Mouse (Mus musculus) lung, adult 18-20 months (tissue): Measurements from ENCODE around the gene Asxl1.
A peak's percentile ranks its signal among the peaks of the same experiment; 100 is the strongest.
"Not testable (repeated sequence)": the region's sequence is repeated elsewhere in the genome, so short reads cannot be mapped to it uniquely, and the experiment has no call there.

Experiments used
- DNase-seq, 2 experiments: peaks; one replicate each; pipeline ENCODE4 v3.0.0; 2022; ENCODE audit warnings: mixed read lengths in 2 of 2

Asxl1 gene

GRCm38 (mm10) chr2:153346221-153347182, 873 bp downstream of the Asxl1 start:
- peak; percentile 58 to 66 for DNase-seq

- DNase-seq = no peak
These were observed 1.7 kb downstream of the Asxl1 start for GRCm38 (mm10) chr2:153347183-153347781.

GRCm38 (mm10) chr2:153348100-153348831, 2.6 kb downstream of the Asxl1 start:
- DNase-seq = no peak

- DNase-seq = no peak
These were observed 5.0 kb downstream of the Asxl1 start for GRCm38 (mm10) chr2:153350552-153351181.

- no peak for DNase-seq
These were observed 9.0 kb downstream of the Asxl1 start for GRCm38 (mm10) chr2:153354648-153355047.

GRCm38 (mm10) chr2:153356784-153357183, 11.2 kb downstream of the Asxl1 start:
- DNase-seq = no peak

- DNase-seq = no peak
These were observed 15.6 kb downstream of the Asxl1 start for GRCm38 (mm10) chr2:153361101-153361710.

GRCm38 (mm10) chr2:153364531-153364930, 18.9 kb downstream of the Asxl1 start:
- DNase-seq = not testable (repeated sequence)

- DNase-seq = no peak
These were observed 25.2 kb downstream of the Asxl1 start for GRCm38 (mm10) chr2:153370871-153371270.

- DNase-seq = no peak
These were observed 29.8 kb downstream of the Asxl1 start for GRCm38 (mm10) chr2:153375380-153375779.

GRCm38 (mm10) chr2:153380479-153380878, 34.9 kb downstream of the Asxl1 start:
- DNase-seq = no peak

GRCm38 (mm10) chr2:153389831-153390230, 44.2 kb downstream of the Asxl1 start:
- DNase-seq = no peak

- no peak for DNase-seq
These were observed 47.4 kb downstream of the Asxl1 start for GRCm38 (mm10) chr2:153393045-153393444.

GRCm38 (mm10) chr2:153397790-153398515, 52.3 kb downstream of the Asxl1 start:
- no peak for DNase-seq

GRCm38 (mm10) chr2:153399166-153399565, 53.5 kb downstream of the Asxl1 start:
- no peak for DNase-seq

GRCm38 (mm10) chr2:153404062-153404461, 58.4 kb downstream of the Asxl1 start:
- no peak for DNase-seq

- DNase-seq = no peak
These were observed 59.3 kb downstream of the Asxl1 start for GRCm38 (mm10) chr2:153404882-153405281.

- no peak for DNase-seq
These were observed 61.3 kb downstream of the Asxl1 start for GRCm38 (mm10) chr2:153406882-153407281.

GRCm38 (mm10) chr2:153408971-153409370, 63.3 kb downstream of the Asxl1 start:
- no peak for DNase-seq

- DNase-seq = no peak
These were observed 65.9 kb downstream of the Asxl1 start for GRCm38 (mm10) chr2:153411557-153411956.

GRCm38 (mm10) chr2:153412563-153412962, 66.9 kb downstream of the Asxl1 start:
- no peak for DNase-seq

- DNase-seq = no peak
These were observed 69.0 kb downstream of the Asxl1 start for GRCm38 (mm10) chr2:153414607-153415006.
